Mouse (Mus musculus): Measurements from ENCODE around the gene Olfr1124. TPM values are rescaled to one million over a fixed set of nuclear protein-coding genes. Genes with fewer than 3 reads are reported as not detected.
"Not testable (repeated sequence)": the region's sequence is repeated elsewhere in the genome, so short reads cannot be mapped to it uniquely, and the experiment has no call there.

Gene Olfr1124
- not detected in 2 replicates for total RNA-seq (2021)
- long read RNA-seq = 0 reads

- DNase-seq = no peak
Observed at GRCm38 (mm10) chr2:87429975-87430374, at the start of gene Olfr1124. Gene Olfr1124, plus strand, starts transcription at chr2:87430275.

DNA sequence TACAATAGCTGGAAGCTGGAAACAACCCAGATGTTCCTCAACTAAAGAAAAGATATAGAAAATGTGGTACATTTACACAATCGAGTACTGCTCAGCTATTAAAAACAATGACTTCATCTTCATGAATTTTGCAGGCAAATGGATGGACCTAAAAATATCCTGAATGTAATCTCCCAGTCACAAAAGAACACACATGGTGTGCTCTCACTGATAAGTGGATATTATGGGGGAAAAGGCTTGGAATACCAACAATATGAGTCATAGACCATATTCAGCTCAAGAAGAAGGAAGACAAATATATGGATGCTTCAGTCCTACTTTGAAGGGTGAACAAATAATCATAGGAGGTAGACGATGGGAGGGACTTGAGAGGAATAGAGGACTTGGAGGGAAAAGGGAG lies 46.1 kb upstream of the Olfr1124 start:
- no peak for DNase-seq

GRCm38 (mm10) chr2:87385549-87385948 lies 44.5 kb upstream of the Olfr1124 start, which contains the start of gene Olfr1122:
Gene Olfr1122, plus strand, starts transcription at chr2:87385849.
- DNase-seq = no peak

- DNase-seq = not testable (repeated sequence)
Observed at GRCm38 (mm10) chr2:87393605-87394004, 36.5 kb upstream of the Olfr1124 start.

DNA sequence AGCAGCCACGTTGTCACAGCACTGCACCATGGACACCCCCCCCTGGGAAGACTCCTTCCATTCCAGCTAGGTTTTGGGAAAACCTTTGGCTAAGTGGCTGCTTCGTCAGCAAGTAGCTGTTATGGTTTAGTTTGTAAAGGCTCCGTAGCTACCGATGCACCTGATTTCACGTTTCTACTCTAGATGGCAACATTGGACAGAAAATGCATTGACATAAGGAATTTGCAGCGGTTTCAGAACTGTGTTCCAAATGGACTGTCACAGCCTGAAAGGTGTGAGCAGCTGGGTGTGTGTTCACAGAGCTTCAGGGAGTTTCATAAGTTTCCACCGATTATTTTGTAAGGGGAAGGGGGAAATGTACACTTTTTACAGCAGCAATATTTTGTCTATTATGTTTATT lies 35.4 kb upstream of the Olfr1124 start:
- DNase-seq = not testable (repeated sequence)

GRCm38 (mm10) chr2:87416335-87416734 lies 13.7 kb upstream of the Olfr1124 start, which contains the start of gene Olfr1123:
Gene Olfr1123, plus strand, starts transcription at chr2:87416635.
- DNase-seq = no peak

DNA sequence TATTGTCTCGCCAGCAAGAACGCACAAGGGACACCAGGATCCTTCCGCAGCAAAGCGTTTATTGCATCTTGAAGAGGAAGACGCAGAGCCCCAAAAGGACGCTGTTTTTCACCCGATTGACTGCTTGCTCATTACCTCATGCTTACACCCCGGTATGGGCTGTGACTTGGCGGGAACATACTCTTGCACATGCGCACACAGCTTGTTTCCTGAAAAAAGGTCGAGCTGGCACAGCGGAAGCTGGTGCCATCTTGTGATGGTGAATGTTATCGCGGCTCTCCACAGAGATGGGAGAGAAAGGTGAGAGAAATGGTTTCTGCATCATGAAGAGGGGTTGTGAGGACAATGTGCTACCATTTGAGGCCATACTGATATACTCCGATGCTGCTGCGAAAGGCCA lies 7.7 kb downstream of the Olfr1124 start:
- no peak for DNase-seq

DNA sequence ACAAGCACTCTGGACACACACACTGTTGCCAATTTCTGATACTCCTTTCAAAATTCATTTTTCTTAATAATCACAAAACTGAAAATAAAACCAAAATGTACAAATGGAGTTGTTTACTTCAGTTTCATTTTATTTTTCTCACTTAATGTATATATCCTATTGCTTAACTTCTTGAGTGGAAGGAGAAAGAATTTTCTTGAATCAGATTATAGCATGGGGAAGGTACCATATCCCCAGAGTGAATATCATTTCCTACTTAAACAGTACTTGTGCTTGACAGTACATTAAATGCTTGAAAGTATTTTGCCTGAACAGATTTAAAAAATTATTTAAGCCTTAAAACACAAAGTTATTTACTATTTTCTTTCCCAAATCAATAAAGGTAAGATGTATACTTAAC lies 23.6 kb downstream of the Olfr1124 start, which contains the start of gene Olfr1126:
Gene Olfr1126 (plus strand): TSS at position 301 of the 400 bp plus-strand sequence.
- DNase-seq = no peak

GRCm38 (mm10) chr2:87461769-87462168 lies 31.7 kb downstream of the Olfr1124 start:
- no peak for DNase-seq

GRCm38 (mm10) chr2:87480207-87480606 lies 50.1 kb downstream of the Olfr1124 start:
- no peak for DNase-seq

DNA sequence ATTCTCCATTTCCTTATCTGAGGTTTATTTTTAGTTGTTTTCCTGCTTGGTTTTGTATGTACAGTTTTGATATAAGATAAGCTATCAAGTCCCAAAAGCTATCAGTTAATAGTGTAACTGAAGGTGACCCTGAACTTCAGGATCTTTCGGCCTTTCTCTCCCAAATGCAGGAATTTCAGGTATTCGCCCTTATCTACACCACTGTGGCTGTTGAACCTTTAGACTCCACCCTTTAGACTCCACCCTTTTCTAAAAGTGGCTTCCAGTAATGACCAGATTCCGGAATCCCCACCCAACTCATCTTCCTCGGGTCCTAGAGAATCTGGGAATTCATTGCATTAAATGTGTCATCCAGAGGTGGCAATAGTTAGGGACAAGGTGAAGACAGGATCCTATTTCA lies 51.1 kb downstream of the Olfr1124 start:
- DNase-seq = no peak

DNA sequence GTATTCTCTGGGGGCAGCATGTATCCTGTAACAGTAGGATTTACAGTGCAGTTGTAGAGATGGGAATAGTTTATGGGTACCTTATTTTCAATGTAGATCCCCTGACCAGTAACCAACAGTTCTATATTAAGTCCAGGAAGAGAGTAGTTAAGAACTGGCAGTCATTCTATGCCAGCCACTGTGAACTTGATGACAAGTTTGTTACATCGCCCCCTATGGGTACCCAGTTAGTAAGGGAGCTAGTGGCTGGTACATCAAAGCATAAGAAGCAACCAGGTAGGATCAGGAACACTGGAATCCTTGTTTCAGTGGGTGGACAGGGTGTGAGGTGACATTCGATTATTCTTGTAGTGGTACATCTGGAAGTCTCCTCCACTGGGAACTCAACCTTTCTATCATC lies 52.2 kb downstream of the Olfr1124 start:
- no peak for DNase-seq

Other genes with a start within 250 kb of the Olfr1124 start
- gene Olfr1112, start 242.5 kb upstream of the Olfr1124 start, total RNA-seq (2021) = not detected in 2 replicates
- gene Olfr1113, start 221.3 kb upstream of the Olfr1124 start, total RNA-seq (2021) = not detected in 2 replicates
- not detected in 2 replicates for gene Olfr1115, start 182.3 kb upstream of the Olfr1124 start, total RNA-seq (2021)
- gene Olfr1116, start 162.7 kb upstream of the Olfr1124 start, total RNA-seq (2021) = not detected in 2 replicates
- gene Olfr1118, start 122.7 kb upstream of the Olfr1124 start, total RNA-seq (2021) = not detected in 2 replicates
- not detected in 2 replicates for gene Olfr1120, start 75.5 kb upstream of the Olfr1124 start, total RNA-seq (2021)
- not detected in 2 replicates for gene Olfr1121, start 60.4 kb upstream of the Olfr1124 start, total RNA-seq (2021)
- gene Olfr1122, start 44.4 kb upstream of the Olfr1124 start, total RNA-seq (2021) = not detected in 2 replicates
- gene Olfr1123, start 13.6 kb upstream of the Olfr1124 start, total RNA-seq (2021) = not detected in 2 replicates
- gene Olfr1126, start 23.7 kb downstream of the Olfr1124 start, total RNA-seq (2021) = not detected in 2 replicates
- gene Pramel7, start 66.8 kb downstream of the Olfr1124 start, total RNA-seq (2021) = not detected in 2 replicates
- not detected in 2 replicates for gene Pramel6, start 76.3 kb downstream of the Olfr1124 start, total RNA-seq (2021)
- not detected in 2 replicates for gene Olfr153, start 101.5 kb downstream of the Olfr1124 start, total RNA-seq (2021)
- not detected in 2 replicates for gene Olfr1128, start 115.3 kb downstream of the Olfr1124 start, total RNA-seq (2021)
- gene Olfr1129, start 143.6 kb downstream of the Olfr1124 start, total RNA-seq (2021) = not detected in 2 replicates
- not detected in 2 replicates for gene Olfr1130, start 175.9 kb downstream of the Olfr1124 start, total RNA-seq (2021)
- gene Olfr1131, start 196.8 kb downstream of the Olfr1124 start, total RNA-seq (2021) = not detected in 2 replicates
- gene Olfr1132, start 207.3 kb downstream of the Olfr1124 start, total RNA-seq (2021) = not detected in 2 replicates
- gene Olfr1133, start 217.1 kb downstream of the Olfr1124 start, total RNA-seq (2021) = not detected in 2 replicates
- not detected in 2 replicates for gene Olfr1134, start 228.2 kb downstream of the Olfr1124 start, total RNA-seq (2021)
- not detected in 2 replicates for gene Olfr1135, start 243.4 kb downstream of the Olfr1124 start, total RNA-seq (2021)

All from adrenal gland, postnatal 25 days (tissue).